Mouse (Mus musculus) heart, postnatal 0 days (tissue): ENCODE measurements around the gene E330034G19Rik. TPM values are rescaled to one million over a fixed set of nuclear protein-coding genes. Genes with fewer than 3 reads are reported as not detected.
"Not testable (repeated sequence)": the region's sequence is repeated elsewhere in the genome, so short reads cannot be mapped to it uniquely, and the experiment has no call there.

ENCODE experiments used
- ATAC-seq: fragments of 200-750 bp; cut with Nextera tagmentation; 2 replicates; pipeline ENCODE4 v1.8.0; 2017; ENCODE audit warnings: low read depth, moderate number of reproducible peaks, moderate library complexity; ENCODE audit not compliant: insufficient read depth
- DNase-seq: peaks from one replicate; pipeline ENCODE4 v3.0.0-alpha.2; 2016; ENCODE audit warnings: low spot score
- H3K27ac ChIP-seq: fragments of 300-500 bp; sonication (generic); 2 replicates; pipeline ENCODE4 v1.5.1; 2014; ENCODE audit warnings: low read depth, mild to moderate bottlenecking
- H3K27me3 ChIP-seq: fragments of 300-500 bp; sonication (generic); 2 replicates; pipeline ENCODE4 v1.6.1; 2014; ENCODE audit warnings: low read length, mixed read lengths; ENCODE audit not compliant: control insufficient read depth, insufficient read depth
- H3K36me3 ChIP-seq: fragments of 300-500 bp; sonication (generic); replicated peaks from 2 replicates; pipeline ENCODE4 v1.6.1; 2014; ENCODE audit warnings: low read length, mixed read lengths; ENCODE audit not compliant: control insufficient read depth, insufficient read depth
- H3K4me1 ChIP-seq: fragments of 300-500 bp; sonication (generic); 2 replicates; pipeline ENCODE4 v1.6.1; 2014; ENCODE audit warnings: antibody characterized with exemption; ENCODE audit not compliant: control insufficient read depth, insufficient read depth
- H3K4me2 ChIP-seq: fragments of 300-500 bp; sonication (generic); 2 replicates; pipeline ENCODE4 v1.6.1; 2014; ENCODE audit warnings: low read depth, mild to moderate bottlenecking, low read length, moderate library complexity
- H3K4me3 ChIP-seq: fragments of 300-500 bp; sonication (generic); 2 replicates; pipeline ENCODE4 v1.5.1; 2014; ENCODE audit warnings: low read depth, low read length
- H3K9ac ChIP-seq: fragments of 300-500 bp; sonication (generic); replicated peaks from 2 replicates; pipeline ENCODE4 v1.6.1; 2014; ENCODE audit warnings: low read depth, low read length, mixed read lengths
- H3K9me3 ChIP-seq: fragments of 300-500 bp; sonication (generic); replicated peaks from 2 replicates; pipeline ENCODE4 v1.6.1; 2016; ENCODE audit warnings: low read length; ENCODE audit not compliant: control insufficient read depth
- CTCF ChIP-seq: IDR thresholded peaks from 2 replicates; pipeline ENCODE4 v1.5.1; 2016; ENCODE audit warnings: antibody characterized with exemption, control low read depth, low read depth
- EP300 ChIP-seq: IDR thresholded peaks from 2 replicates; pipeline ENCODE4 v1.6.1; 2016; ENCODE audit warnings: antibody characterized with exemption, low read depth
- WGBS: fragments of 180-500 bp; shearing (Covaris S2); extraction: QIAGEN DNeasy Blood & Tissue Kit; methylation state at CpG from one replicate; pipeline ENCODE4 v1.1.7; 2014; 5-methylcytosine and 5-hydroxymethylcytosine counted together
- polyA plus RNA-seq: library from polyadenylated mRNA; unstranded; fragments of >200 nt; fragmentation: Nextera tagmentation; extraction: Ambion mirVana; gene quantifications from 2 replicates; pipeline ENCODE4 v1.2.1, GENCODE M21; 2015
- total RNA-seq: library from RNA; depleted of rRNA; stranded (reverse); fragments of >200 nt; gene quantifications from 2 replicates; pipeline ENCODE4 v1.2.3, GENCODE M21; 2014; ENCODE audit warnings: low replicate concordance

Gene E330034G19Rik
- total and polyA plus RNA-seq, 2 experiments from 2014 or later: not detected

DNA sequence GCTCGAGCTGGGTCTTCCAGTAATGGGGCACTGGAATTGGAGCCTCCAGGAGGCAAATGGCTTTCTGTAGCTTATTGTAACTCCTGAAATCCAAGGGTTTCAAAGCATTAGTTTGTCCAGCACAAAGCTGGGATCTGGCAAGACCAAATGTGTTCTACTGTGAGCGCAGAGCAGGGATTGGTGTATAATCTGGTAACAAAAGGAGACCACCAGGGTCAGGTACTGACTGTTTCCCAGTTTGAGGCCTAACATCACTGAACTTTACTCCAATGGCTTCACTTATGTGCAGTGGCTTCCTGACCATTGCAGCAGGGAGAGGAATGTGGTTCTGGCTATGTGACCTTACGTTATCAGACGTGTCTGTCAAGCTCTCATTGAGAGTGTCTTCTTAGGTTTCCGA is 617 bp downstream of the E330034G19Rik start:
- no peak for TF ChIP-seq CTCF
- no peak for TF ChIP-seq EP300
- Histone ChIP-seq H3K4me3 (no peak overlapping the region), H3K27ac (no peak overlapping the region), H3K9ac (no peak overlapping the region), H3K4me2 (no peak overlapping the region), H3K27me3 (no peaks in the 10 kb centered on the region), H3K9me3 (no peaks in the 10 kb centered on the region), H3K36me3 (no peaks in the 10 kb centered on the region), H3K4me1 (no peaks in the 10 kb centered on the region)
- DNase-seq (no peak), ATAC-seq (no peak)
- WGBS: 54% methylated on average over 5 of the region's 5 CpGs

GRCm38 (mm10) chr14:24302126-24302525 is 9.1 kb downstream of the E330034G19Rik start:
- DNase-seq, H3K4me3 ChIP-seq, H3K27ac ChIP-seq, H3K9me3 ChIP-seq, H3K9ac ChIP-seq, H3K4me1 ChIP-seq, H3K27me3 ChIP-seq, H3K4me2 ChIP-seq, ATAC-seq, H3K36me3 ChIP-seq: not testable (repeated sequence)
- 82% methylated on average over 1 of the region's 1 CpGs for WGBS

GRCm38 (mm10) chr14:24306667-24307066 is 13.7 kb downstream of the E330034G19Rik start:
- ATAC-seq (no peak), DNase-seq (no peak)
- Histone ChIP-seq H3K4me1 (no peaks in the 10 kb centered on the region), H3K4me3 (no peak overlapping the region), H3K9me3 (no peaks in the 10 kb centered on the region), H3K4me2 (no peak overlapping the region), H3K9ac (no peak overlapping the region), H3K27me3 (no peaks in the 10 kb centered on the region), H3K27ac (no peak overlapping the region), H3K36me3 (no peaks in the 10 kb centered on the region)
- no peak for TF ChIP-seq CTCF
- no peak for TF ChIP-seq EP300
- 69% methylated on average over 6 of the region's 6 CpGs for WGBS

DNA sequence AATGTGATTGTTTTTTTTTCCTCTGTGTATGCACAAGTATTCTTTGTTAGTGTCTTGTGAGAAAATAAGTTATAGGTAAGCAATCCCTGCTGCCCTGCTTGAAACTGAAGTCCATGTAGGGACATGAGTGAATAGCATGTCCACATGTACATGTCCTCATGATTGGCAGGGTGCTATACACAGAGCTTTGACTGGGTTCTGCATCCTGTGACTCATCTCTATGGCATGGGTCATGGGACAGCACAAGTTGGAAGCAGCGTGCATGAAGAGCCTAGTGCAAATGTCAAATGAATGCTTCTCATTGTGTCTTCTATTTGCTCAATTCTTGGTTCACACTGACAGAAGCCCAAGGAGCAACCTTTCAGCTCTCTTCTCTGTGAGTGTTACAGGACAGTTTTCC is 14.1 kb downstream of the E330034G19Rik start:
- WGBS: 35% methylated on average over 1 of the region's 1 CpGs
- no peaks in the 10 kb centered on the region for H3K36me3 ChIP-seq
- no peaks in the 10 kb centered on the region for H3K27me3 ChIP-seq
- no peak for TF ChIP-seq CTCF
- no peak for TF ChIP-seq EP300
- no peak for ATAC-seq
- no peak overlapping the region for H3K27ac ChIP-seq
- no peak overlapping the region for H3K4me2 ChIP-seq
- no peaks in the 10 kb centered on the region for H3K4me1 ChIP-seq
- DNase-seq: no peak
- H3K4me3 ChIP-seq: no peak overlapping the region
- no peaks in the 10 kb centered on the region for H3K9me3 ChIP-seq
- H3K9ac ChIP-seq: no peak overlapping the region

GRCm38 (mm10) chr14:24311110-24311509 is 18.1 kb downstream of the E330034G19Rik start:
- DNase-seq (peak; percentile 61), ATAC-seq (no peak)
- Histone ChIP-seq H3K36me3 (no peaks in the 10 kb centered on the region), H3K27me3 (no peaks in the 10 kb centered on the region), H3K4me2 (no peak overlapping the region), H3K4me3 (no peak overlapping the region), H3K4me1 (no peaks in the 10 kb centered on the region), H3K9me3 (no peaks in the 10 kb centered on the region), H3K27ac (no peak overlapping the region), H3K9ac (no peak overlapping the region)
- 28% methylated on average over 3 of the region's 3 CpGs for WGBS
- TF ChIP-seq EP300 (no peak), CTCF (peak; percentile 92)

DNA sequence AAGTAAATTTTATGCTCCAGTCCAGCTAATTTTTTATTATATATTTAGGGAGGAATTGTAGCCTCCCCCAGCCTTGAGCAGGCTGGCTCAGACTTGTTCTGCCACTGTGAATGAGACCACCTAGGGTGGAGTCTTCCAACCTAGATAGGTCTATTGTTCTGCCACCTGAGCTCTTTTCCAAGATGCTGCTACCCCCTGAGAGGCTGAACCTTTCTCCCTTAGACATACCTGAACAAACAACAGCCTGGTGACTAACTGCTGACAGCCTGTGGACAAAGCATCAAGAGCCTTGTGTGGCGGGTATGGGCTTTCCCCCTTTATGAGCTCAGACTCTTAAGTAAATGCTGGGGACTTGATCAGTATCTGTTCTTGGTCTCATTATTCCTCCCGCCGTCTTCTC is 54.0 kb downstream of the E330034G19Rik start:
- not testable (repeated sequence) for ATAC-seq, H3K4me1 ChIP-seq, H3K27me3 ChIP-seq, H3K9ac ChIP-seq, DNase-seq, H3K27ac ChIP-seq, H3K36me3 ChIP-seq, H3K4me2 ChIP-seq, H3K4me3 ChIP-seq, H3K9me3 ChIP-seq
- WGBS: 78% methylated on average over 3 of the region's 3 CpGs
